Mouse (Mus musculus): ENCODE results near the gene Plpp2. TPM values are rescaled to one million over a fixed set of nuclear protein-coding genes. Genes with fewer than 3 reads are reported as not detected.

Plpp2 gene
- 4.6 TPM for polyA plus RNA-seq (2017; shearing (Covaris generic))

DNA sequence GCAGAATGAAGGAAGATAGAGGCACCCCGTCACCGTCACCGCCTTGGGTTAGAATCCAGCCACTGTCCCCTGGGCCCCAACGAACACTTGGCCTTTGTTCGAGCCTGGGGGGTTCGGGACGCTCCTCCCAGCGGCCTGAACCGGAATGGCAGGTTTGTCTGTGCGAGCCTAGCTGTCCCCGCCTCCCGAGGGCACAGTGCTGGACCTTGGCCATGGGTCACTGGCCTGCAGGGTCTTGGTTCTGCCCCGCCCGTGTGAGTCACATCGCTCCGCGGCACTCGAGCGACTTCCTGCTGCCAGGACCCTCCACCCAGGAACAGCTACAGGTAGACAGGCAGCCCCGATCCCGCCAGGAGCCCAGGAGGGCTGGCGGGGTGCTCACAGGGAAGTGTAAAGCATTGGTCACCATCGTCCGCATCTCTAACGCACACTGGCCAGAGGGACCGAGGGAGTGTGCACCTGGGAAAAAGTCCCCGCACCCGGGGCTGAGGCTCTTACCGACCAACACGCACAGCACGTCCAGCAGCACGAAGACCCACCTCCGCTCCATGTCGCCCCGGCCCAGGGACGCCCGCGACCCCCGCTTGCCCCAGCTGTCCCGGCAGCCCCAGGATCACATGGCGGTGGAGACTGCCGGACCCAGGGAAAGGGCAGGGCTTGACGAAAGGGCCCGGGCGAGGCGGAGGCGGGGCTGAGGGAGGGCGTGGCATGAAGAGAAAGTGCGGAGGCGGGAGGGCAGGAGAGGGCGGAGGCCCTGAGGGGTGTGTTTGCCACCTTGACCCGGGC is at the start of gene Plpp2:
Gene Plpp2, minus strand, starts transcription at position 671 of the 786 bp plus-strand sequence.

DNA sequence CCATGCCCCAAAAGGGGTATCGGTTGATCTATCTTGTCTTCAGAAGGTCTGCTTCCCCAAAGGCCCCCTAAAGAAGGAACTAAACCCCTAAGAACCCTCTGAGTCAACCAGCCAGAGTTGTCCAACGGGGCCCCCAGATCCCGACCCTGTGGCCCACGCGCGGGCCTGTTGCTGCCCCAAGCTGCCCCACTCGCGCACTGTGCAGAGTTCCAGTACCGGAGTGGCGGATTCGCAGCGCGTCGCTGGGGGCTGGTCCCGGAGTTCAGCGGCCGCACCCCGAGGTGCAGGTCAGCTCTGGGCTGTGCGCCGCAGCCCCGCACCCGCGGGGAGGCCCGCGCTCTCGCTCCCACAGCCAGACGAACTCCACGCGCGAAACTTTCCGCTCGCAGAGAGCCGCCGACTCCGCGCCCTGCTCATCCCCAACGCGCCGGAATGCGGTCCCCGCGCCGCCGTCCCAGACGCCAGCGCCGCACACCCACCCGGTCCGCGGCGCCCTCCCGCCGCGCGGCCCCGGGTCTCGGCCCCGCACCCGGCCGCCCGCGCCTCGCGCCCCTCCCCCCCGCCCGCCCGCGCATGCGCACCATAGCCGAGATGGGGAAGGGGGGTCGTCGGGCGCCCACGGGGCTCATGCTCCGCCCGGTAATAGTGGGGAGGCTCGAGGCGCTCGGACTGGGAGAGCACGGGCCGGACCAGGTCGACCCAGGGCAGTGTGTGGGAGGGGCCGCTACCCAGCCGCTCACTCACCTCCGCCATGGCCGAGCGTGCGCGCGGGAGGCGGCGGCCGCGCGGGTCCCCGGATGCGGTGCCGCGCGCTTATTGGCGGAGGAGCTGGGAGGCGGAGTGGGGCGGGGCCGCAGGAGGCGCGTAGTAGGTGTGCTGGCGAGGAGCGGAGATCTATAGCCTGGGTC is 21.0 kb upstream of the Plpp2 start, which contains the start of gene Mier2:
Gene Mier2, minus strand, starts transcription at position 870 of the 908 bp plus-strand sequence.

Other genes starting within 250 kb of the Plpp2 start
- gene Vmn2r82, start 177.3 kb downstream of the Plpp2 start, polyA plus RNA-seq (2017; shearing (Covaris generic)) = not detected
- not detected for gene Vmn2r83, start 65.1 kb downstream of the Plpp2 start, polyA plus RNA-seq (2017; shearing (Covaris generic))
- gene Mier2, start 21.4 kb upstream of the Plpp2 start, polyA plus RNA-seq (2017; shearing (Covaris generic)) = 45.2 TPM
- gene Theg, start 53.5 kb upstream of the Plpp2 start, polyA plus RNA-seq (2017; shearing (Covaris generic)) = not detected
- gene C2cd4c, start 80.2 kb upstream of the Plpp2 start, polyA plus RNA-seq (2017; shearing (Covaris generic)) = not detected
- gene Shc2, start 104.1 kb upstream of the Plpp2 start, polyA plus RNA-seq (2017; shearing (Covaris generic)) = not detected
- not detected for gene Odf3l2, start 111.9 kb upstream of the Plpp2 start, polyA plus RNA-seq (2017; shearing (Covaris generic))
- 0.65 TPM for gene Madcam1, start 130.8 kb upstream of the Plpp2 start, polyA plus RNA-seq (2017; shearing (Covaris generic))
- 48.4 TPM for gene Tpgs1, start 135.6 kb upstream of the Plpp2 start, polyA plus RNA-seq (2017; shearing (Covaris generic))
- gene Cdc34, start 148.4 kb upstream of the Plpp2 start, polyA plus RNA-seq (2017; shearing (Covaris generic)) = 23.4 TPM
- gene Gzmm, start 155.2 kb upstream of the Plpp2 start, polyA plus RNA-seq (2017; shearing (Covaris generic)) = 1.0 TPM
- gene Bsg, start 170.7 kb upstream of the Plpp2 start, polyA plus RNA-seq (2017; shearing (Covaris generic)) = 300 TPM
- gene Hcn2, start 182.8 kb upstream of the Plpp2 start, polyA plus RNA-seq (2017; shearing (Covaris generic)) = not detected
- gene Polrmt, start 212.8 kb upstream of the Plpp2 start, polyA plus RNA-seq (2017; shearing (Covaris generic)) = 58.1 TPM
- gene Fgf22, start 221.3 kb upstream of the Plpp2 start, polyA plus RNA-seq (2017; shearing (Covaris generic)) = not detected
- 8.7 TPM for gene Rnf126, start 233.2 kb upstream of the Plpp2 start, polyA plus RNA-seq (2017; shearing (Covaris generic))
- 0.68 TPM for gene Fstl3, start 243.5 kb upstream of the Plpp2 start, polyA plus RNA-seq (2017; shearing (Covaris generic))

All from inflammation-experienced regulatory T-cells, adult 16 weeks (primary cell).